Mouse (Mus musculus) intestine, embryonic 14.5 days (tissue): ENCODE results near the gene Scpep1. TPM values are rescaled to one million over a fixed set of nuclear protein-coding genes. Genes with fewer than 3 reads are reported as not detected.
"Not testable (repeated sequence)": the region's sequence is repeated elsewhere in the genome, so short reads cannot be mapped to it uniquely, and the experiment has no call there.

Experiments
- ATAC-seq: fragments of 200-750 bp; cut with Nextera tagmentation; replicated peaks from 2 replicates; pipeline ENCODE4 v1.8.0; 2017; ENCODE audit warnings: low read depth, moderate number of reproducible peaks, moderate TSS enrichment, moderate library complexity; ENCODE audit not compliant: low FRiP score, low TSS enrichment
- DNase-seq: peaks from one replicate; pipeline ENCODE4 v3.0.0-alpha.2; 2018; ENCODE audit warnings: low spot score
- H3K27ac ChIP-seq: fragments of 300-500 bp; sonication (generic); 2 replicates; pipeline ENCODE4 v1.5.1; 2014; ENCODE audit warnings: low read depth, mild to moderate bottlenecking, control low read depth
- H3K27me3 ChIP-seq: fragments of 300-500 bp; sonication (generic); replicated peaks from 2 replicates; pipeline ENCODE4 v1.6.1; 2014; ENCODE audit warnings: low read length, control low read depth; ENCODE audit not compliant: control insufficient read depth, insufficient read depth
- H3K36me3 ChIP-seq: fragments of 300-500 bp; sonication (generic); 2 replicates; pipeline ENCODE4 v1.6.1; 2014; ENCODE audit warnings: low read length, control low read depth; ENCODE audit not compliant: control insufficient read depth, insufficient read depth
- H3K4me1 ChIP-seq: fragments of 300-500 bp; sonication (generic); replicated peaks from 2 replicates; pipeline ENCODE4 v1.6.1; 2014; ENCODE audit warnings: low read length, control low read depth, mixed read lengths; ENCODE audit not compliant: control insufficient read depth, insufficient read depth
- H3K4me2 ChIP-seq: fragments of 300-500 bp; sonication (generic); 2 replicates; pipeline ENCODE4 v1.6.1; 2014; ENCODE audit warnings: low read length
- H3K4me3 ChIP-seq: fragments of 300-500 bp; sonication (generic); 2 replicates; pipeline ENCODE4 v1.5.1; 2014; ENCODE audit warnings: low read depth, low read length, control low read depth, mixed read lengths
- H3K9ac ChIP-seq: fragments of 300-500 bp; sonication (generic); 2 replicates; pipeline ENCODE4 v1.6.1; 2014; ENCODE audit warnings: mild to moderate bottlenecking, low read length
- H3K9me3 ChIP-seq: fragments of 300-500 bp; sonication (generic); 2 replicates; pipeline ENCODE4 v1.6.1; 2016; ENCODE audit warnings: low read length, control low read depth; ENCODE audit not compliant: control insufficient read depth
- WGBS: fragments of 180-500 bp; shearing (Covaris S2); extraction: QIAGEN DNeasy Blood & Tissue Kit; methylation state at CpG from one replicate; pipeline ENCODE4 v1.1.7; 2014; 5-methylcytosine and 5-hydroxymethylcytosine counted together
- polyA plus RNA-seq: library from polyadenylated mRNA; unstranded; fragments of >200 nt; fragmentation: Nextera tagmentation; extraction: Ambion mirVana; gene quantifications from 2 replicates; pipeline ENCODE4 v1.2.1, GENCODE M21; 2014

The Scpep1 gene
- polyA plus RNA-seq, 1 experiment from 2014 or later, result 94.7 TPM

DNA sequence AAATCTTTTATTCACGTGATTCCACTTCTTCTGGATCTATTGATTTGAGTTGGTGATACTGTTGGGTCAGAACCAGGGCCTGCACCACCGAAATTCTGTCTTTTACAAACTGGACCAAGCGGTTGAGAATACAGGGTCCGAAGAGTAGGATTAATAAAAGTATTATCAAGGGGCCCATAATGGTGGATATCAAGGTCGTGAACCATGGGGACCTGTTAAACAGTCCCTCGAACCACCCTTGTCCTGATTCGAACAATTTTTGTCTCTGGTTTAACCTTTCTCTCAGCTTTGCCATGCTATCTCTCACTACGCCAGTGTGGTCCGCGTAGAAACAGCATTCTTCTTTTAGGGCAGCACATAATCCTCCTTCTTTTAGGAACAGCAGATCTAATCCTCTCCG, 64.4 kb downstream of the Scpep1 start:
- not testable (repeated sequence) for ATAC-seq, H3K4me1 ChIP-seq, H3K27me3 ChIP-seq, DNase-seq, H3K36me3 ChIP-seq, H3K4me2 ChIP-seq, H3K9ac ChIP-seq, H3K27ac ChIP-seq, H3K4me3 ChIP-seq, H3K9me3 ChIP-seq
- 95% methylated on average over 6 of the region's 11 CpGs for WGBS

DNA sequence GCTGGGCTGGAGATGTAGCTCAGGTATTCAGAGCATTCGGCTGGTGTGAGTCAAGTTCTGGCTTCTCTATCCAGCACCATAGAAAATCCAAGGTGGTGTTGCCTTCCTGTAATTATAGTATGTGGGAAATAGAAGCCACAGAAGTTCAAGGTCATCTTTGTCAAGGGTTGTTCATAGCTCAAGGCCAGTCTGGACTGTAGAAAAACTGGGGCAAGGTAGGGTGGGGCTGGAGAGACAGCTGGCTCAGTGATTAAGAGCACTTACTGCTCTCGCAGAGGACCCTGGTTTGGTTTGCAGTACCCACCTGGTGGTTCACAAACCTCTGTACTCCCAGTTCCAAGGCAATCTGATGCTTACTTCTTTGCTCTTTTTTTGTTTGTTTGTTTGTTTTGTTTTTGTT, 66.3 kb downstream of the Scpep1 start:
- no peak overlapping the region for H3K4me3 ChIP-seq
- no peaks in the 10 kb centered on the region for H3K4me1 ChIP-seq
- no peak for ATAC-seq
- no peaks in the 10 kb centered on the region for H3K9me3 ChIP-seq
- WGBS, result 70% methylated on average over 2 of the region's 2 CpGs
- no peak for DNase-seq
- no peak overlapping the region for H3K4me2 ChIP-seq
- H3K27me3 ChIP-seq, result no peaks in the 10 kb centered on the region
- no peaks in the 10 kb centered on the region for H3K36me3 ChIP-seq
- no peak overlapping the region for H3K9ac ChIP-seq
- no peak overlapping the region for H3K27ac ChIP-seq

DNA sequence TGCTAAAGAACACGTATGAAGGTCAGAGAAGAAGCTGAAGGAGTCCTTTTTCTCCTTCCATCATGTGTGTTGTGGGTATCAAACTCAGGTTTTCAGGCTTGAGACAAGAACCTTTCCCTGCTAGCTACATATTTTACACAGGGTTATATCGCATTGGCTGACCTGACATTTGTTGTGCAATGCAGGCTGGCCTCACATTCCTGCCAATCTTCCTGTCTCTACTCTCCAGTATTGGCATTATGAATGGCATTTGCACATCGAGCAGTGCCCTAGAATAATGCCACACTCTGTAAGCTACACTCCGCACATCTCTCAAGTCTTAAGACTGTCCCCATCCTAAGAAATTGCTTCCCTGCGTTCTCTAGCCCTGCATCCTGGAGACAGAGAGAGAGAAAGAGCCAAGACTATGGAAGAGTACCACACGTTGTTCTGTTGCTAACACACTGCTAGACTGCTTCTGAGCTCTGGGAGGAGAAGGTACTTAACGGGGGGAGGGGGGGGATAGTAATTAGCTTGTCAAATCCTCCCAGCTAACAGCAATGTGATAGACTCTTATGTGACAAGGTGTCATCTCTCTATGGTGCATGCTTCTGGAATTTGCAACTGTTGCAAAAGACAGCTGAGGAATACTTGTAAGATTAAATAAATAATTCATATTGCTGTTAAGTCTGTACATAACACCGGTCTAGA, 70.7 kb downstream of the Scpep1 start:
- ATAC-seq (no peak), DNase-seq (no peak)
- Histone ChIP-seq H3K4me2 (no peak overlapping the region), H3K36me3 (no peaks in the 10 kb centered on the region), H3K4me3 (no peak overlapping the region), H3K9me3 (no peaks in the 10 kb centered on the region), H3K27me3 (no peaks in the 10 kb centered on the region), H3K4me1 (no peaks in the 10 kb centered on the region), H3K27ac (no peak overlapping the region), H3K9ac (no peak overlapping the region)
- 66% methylated on average over 8 of the region's 8 CpGs for WGBS

DNA sequence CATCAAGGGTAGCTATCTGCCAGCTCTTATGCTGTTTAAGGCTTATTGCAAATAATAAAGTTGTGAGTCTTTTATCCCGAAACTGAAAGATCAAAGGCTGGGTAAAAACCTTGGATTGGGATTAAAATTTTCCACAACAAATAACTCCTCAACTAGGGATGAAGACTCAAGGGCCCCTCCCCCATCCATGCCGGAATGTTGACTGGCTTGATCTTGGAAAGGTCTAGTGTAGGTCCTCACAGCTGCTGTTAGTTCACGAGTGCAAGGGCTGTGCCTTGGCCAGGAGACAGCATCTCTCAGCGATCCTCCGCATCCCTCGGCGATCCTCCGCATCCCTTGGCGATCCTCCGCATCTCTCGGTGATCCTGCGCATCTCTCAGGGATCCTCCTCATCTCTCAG, 77.3 kb downstream of the Scpep1 start:
- Histone ChIP-seq H3K4me1 (no peaks in the 10 kb centered on the region; the same call in 1 of the 2 replicates), H3K4me3 (no peak overlapping the region), H3K36me3 (no peaks in the 10 kb centered on the region), H3K9ac (no peak overlapping the region), H3K9me3 (no peaks in the 10 kb centered on the region), H3K27ac (no peak overlapping the region), H3K4me2 (no peak overlapping the region), H3K27me3 (peaks cover 7% of the 10 kb centered on the region; the same call in 1 of the 2 replicates)
- ATAC-seq, result no peak
- no peak for DNase-seq
- 91% methylated on average over 12 of the region's 12 CpGs for WGBS

Other genes with a start within 250 kb of the Scpep1 start
- 13.6 and 15.1 TPM in 2 replicates for gene Msi2, start 237.0 kb downstream of the Scpep1 start, polyA plus RNA-seq
- 26.7 and 28.2 TPM in 2 replicates for gene Akap1, start 90.9 kb downstream of the Scpep1 start, polyA plus RNA-seq
- gene Elobl, start 11.5 kb upstream of the Scpep1 start, polyA plus RNA-seq, result not detected in 2 replicates
- gene Coil, start 14.8 kb upstream of the Scpep1 start, polyA plus RNA-seq, result 10.4 and 11.0 TPM in 2 replicates
- 21.0 and 23.2 TPM in 2 replicates for gene Trim25, start 43.9 kb upstream of the Scpep1 start, polyA plus RNA-seq
- 4.3 and 5.1 TPM in 2 replicates for gene Dgke, start 111.4 kb upstream of the Scpep1 start, polyA plus RNA-seq
- gene Gm525, start 118.4 kb upstream of the Scpep1 start, polyA plus RNA-seq, result 0.59 and 1.1 TPM in 2 replicates